Mouse (Mus musculus) testis, postnatal 14 days (tissue): ENCODE measurements around the gene Wnt6.

ENCODE experiments used
- DNase-seq: peaks from one replicate; pipeline ENCODE4 v3.0.0; 2021; ENCODE audit warnings: low spot score

Gene Wnt6

DNA sequence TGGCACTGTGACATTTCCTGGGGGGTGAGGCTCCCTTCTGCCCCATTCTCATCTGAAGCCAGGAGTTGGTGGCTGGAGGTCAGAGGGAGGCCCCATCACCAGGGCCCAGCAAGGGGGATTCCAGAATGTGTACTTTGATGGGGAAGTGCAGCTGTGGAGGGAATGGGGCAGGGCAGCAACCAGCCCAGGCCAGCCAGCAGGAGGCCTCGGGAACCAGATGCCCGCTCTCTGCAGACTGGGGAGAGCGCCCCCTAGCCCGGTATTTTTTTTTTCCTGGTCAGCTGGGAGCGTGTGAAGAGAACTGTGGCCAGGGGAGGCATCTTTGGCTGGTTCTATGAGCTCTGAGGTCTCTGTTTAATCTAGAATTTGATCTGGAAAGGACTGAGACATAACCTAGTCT is 4.1 kb downstream of the Wnt6 start:
- no peak for DNase-seq

DNA sequence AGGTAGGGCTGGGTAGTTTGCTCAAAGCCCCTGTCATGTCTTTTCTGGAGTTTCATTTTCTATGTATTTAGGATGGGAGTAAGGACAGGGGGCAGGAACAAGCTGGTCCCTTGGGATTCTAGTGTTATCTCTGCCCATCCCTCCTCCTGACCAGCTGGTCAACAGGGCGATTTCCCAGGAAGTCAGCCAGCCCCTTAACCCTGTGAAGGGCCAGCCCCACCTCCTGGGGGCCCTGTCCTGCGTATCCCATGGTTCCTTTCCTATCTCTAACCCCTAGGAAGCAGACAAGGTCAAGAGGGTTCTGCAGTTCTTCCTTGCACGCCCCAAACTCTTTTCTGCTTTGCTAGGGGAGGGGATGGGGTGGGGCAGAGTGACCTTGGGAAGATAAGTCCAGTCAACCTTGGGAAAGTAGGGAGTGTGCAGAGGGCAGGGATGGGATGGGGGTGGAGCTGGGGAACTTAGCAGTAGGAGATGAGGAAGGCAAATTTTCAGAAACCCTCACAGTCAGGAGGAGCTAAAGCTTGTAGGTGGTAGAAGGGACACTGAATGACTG is 7.3 kb downstream of the Wnt6 start:
- DNase-seq, result peak; percentile 68

DNA sequence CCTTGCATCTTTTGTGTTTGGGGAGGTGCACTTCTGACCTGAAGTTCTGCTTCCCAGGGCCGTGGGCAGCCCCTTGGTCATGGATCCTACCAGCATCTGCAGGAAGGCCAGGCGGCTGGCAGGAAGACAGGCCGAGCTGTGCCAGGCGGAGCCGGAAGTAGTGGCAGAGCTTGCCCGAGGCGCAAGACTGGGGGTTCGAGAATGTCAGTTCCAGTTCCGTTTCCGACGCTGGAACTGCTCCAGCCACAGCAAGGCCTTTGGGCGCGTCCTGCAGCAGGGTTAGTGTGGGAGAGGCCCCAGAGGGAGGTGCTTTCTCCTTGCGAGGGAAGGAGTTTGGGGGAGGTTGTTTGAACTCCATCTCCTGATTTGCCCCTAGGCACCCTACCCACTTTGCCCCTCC is 10.4 kb downstream of the Wnt6 start:
- DNase-seq, result peak; percentile 51

DNA sequence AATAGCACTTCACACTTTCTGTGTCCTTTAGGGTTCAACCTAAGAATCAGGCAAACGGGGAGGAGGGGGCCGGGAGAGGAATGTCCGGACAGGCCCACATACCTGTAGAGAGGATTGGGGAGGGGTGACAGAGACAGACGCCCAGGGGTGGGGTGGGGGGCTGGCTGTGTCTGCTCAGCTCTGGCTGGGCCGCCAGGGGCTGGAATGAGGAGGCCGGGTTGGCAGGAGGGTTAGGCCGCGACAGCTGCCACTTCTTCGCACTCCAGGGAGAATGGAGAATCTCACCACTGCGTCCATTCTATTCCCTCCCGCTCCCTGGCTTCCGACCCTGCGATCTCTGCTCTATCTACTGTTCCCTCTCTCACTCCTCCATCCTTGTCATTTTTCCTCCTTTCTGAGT is 11.9 kb downstream of the Wnt6 start:
- DNase-seq, result no peak

DNA sequence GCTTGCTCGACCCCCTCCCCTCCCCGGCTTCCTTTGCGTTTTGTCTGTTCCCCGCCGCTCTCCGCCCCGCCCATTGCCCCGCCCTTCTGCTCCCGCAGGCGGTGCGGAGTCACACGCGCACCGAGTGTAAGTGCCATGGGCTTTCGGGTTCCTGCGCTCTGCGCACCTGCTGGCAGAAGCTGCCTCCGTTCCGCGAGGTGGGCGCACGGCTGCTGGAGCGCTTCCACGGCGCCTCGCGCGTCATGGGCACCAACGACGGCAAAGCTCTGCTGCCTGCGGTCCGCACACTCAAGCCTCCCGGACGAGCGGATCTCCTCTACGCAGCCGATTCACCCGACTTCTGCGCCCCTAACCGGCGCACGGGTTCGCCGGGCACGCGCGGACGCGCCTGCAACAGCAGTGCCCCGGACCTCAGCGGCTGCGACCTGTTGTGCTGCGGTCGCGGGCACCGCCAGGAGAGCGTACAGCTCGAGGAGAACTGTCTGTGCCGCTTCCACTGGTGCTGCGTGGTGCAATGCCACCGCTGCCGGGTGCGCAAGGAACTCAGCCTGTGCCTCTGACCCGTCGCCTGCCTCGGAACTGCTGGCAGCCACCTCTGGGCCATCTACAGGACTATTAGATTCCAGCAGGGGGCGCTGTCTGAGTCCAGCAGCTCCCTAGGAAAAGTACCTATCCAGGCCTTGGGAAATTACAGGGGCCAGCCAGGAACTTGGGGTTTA is 12.5 kb downstream of the Wnt6 start:
- DNase-seq, result peak; percentile 67

GRCm38 (mm10) chr1:74787846-74788245 is 16.2 kb downstream of the Wnt6 start:
- DNase-seq, result peak; percentile 70

DNA sequence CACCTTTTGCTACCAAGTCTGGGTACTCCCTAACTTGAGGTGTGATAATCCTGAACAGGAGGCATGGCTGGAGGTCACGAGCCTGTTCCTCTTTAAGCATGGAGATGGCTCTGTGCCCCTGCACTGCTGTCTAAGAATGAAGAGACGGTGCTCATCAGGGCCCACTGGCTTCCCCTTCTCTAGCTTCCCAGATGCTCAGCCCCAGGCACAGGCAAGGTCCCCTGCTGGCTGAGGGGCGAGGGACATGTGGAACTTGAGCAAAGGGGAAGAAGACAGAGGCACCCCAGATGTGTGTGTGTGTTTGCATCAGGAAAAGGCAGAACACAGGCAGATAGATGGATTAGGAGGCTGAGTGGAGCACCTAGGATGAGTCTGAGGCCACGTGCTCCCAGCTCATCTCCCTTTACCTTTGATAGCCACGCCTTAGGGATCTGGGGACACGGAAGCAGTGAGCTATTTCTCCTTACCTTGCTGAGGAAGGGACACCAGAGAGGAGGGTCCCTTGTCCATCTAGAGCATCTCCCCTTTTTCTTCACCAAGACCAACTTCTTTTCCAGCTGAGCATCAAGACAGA is 17.0 kb downstream of the Wnt6 start:
- no peak for DNase-seq

DNA sequence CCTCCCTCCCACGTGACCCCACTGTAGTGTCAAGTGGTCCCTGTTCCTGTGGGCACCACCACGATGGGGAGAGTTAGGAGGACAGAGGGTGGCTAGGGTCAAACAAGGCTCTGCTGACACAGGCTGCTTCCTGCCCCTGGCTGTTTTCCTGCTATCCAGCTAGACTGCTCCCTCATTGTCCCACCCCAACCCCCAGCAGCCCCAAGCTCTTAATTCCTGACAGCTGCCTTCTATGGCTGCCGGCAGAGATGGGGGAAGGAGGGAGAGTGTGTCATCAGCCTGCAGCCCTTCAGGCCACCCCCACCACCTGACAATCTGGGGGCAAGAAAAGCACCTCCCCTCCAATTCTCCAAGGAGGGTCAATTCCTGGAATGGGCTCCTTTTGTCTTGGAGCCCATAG is 18.4 kb downstream of the Wnt6 start:
- no peak for DNase-seq

- no peak for DNase-seq
Measured at GRCm38 (mm10) chr1:74791249-74791648, 19.6 kb downstream of the Wnt6 start, which contains the start of gene Wnt10a. Wnt10a (plus strand) TSS chr1:74791516.

DNA sequence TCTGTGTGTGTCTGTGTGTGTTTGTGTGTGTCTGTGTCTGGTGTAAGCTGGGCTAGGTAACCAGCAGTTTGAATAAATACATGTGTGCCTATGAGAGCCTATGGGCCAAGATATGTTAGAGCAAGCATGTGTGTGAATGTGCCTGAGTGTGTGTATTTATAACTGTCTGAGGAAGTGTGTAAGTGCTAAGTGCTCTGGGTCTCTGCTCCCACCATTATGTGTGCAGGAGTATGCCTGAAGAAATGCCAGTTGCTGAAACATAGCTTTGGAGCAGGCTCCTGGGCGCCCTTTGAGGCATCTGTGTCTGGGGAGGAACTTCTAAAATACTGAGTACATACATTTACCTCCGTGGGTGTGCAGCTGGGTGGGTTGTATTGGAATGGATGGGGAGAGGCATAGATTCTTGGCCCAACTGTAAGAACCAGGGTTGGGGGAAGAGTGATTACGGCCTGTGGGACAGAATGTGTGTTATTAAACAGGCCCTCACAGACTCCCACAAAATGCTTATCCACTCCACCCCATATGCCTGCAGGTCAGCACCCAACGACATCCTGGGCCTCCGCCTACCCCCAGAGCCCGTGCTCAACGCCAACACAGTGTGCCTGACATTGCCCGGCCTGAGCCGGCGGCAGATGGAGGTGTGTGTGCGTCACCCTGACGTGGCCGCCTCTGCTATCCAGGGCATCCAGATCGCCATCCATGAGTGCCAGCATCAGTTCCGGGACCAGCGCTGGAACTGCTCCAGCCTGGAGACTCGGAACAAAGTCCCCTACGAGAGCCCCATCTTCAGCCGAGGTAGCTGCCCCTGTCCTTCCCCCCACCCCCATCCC is 21.4 kb downstream of the Wnt6 start:
- no peak for DNase-seq

GRCm38 (mm10) chr1:74794487-74795144 is 22.9 kb downstream of the Wnt6 start:
- DNase-seq, result no peak

DNA sequence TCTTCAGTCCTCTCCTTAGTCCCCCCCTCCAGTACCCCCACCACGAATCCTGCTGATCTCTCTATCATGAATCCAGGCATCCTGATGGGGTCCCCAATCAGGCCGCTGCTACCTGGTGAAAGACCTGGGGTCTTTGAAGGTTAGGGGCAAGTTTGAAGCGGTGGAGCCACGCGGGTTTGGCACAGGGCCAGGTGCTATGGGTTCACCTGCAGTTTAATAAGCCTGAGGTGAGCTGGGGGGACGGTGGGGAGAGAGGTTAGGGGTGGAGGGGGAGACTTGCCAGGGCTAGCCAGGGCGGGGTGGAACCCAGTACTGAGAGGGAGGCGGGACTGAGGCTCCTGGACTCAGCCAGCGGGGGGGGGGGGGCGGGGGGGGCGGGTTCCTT is 23.4 kb downstream of the Wnt6 start:
- DNase-seq, result no peak

DNA sequence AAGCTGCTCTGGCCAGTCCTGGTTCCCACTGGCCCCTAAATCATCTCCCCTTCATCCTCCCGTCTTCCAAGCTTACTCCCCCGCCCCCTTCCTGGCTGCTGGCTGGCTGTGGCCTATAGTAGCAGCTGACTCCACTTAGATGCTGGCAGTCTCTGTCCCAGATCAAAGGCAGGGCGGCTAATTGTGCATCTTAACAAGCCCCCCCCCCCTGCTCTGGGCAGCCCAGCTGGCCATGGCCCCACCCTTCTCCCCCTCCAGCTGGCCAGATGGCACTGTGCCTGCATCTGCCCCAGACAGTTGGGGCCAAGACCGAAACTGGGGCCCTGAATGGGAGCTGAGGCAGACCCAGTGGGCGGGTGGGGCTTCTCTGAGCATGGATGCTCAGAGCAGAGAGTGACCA is 25.8 kb downstream of the Wnt6 start:
- DNase-seq, result no peak

DNA sequence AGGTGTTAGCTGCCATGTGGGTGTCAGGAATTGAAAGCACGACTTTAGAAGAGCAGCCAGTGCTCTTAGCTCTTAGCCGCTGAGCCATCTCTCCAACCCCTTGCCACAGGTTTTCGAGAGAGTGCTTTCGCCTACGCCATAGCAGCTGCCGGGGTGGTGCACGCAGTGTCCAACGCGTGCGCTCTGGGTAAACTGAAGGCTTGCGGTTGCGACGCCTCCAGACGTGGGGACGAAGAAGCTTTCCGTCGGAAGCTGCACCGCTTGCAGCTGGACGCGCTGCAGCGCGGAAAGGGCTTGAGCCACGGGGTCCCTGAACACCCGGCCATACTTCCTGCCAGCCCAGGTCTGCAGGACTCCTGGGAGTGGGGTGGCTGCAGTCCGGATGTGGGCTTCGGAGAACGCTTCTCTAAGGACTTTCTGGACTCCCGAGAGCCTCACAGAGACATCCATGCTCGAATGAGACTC is 28.8 kb downstream of the Wnt6 start:
- no peak for DNase-seq

DNA sequence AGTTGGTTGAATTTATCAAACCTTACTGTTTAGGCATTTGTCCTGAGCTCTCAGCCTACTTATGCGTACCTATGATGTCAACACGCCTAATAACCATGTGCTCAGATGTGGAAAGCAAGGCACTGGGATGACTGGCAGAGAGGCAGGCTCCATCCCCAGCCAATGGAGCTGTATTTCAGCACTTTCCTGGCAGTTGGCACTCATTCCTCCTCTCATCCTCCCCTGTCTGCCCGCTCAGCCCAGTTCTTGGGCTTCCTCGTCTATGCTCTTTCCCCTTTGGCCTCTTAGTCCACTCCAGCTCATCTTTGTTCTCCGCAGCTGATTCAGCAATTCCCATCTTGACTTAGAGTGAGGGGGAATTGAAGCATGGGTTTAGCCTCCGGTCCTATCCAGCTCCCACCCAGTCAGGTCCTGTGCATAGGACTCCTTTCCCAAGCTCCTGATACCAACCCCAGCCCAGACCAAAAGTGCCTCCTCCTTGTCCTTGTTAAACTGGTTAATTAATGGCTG is 30.0 kb downstream of the Wnt6 start:
- DNase-seq, result no peak

- DNase-seq, result peak; percentile 46
Measured at GRCm38 (mm10) chr1:74802795-74803656, 31.3 kb downstream of the Wnt6 start.

- no peak for DNase-seq
Measured at GRCm38 (mm10) chr1:74804211-74804870, 32.6 kb downstream of the Wnt6 start.

DNA sequence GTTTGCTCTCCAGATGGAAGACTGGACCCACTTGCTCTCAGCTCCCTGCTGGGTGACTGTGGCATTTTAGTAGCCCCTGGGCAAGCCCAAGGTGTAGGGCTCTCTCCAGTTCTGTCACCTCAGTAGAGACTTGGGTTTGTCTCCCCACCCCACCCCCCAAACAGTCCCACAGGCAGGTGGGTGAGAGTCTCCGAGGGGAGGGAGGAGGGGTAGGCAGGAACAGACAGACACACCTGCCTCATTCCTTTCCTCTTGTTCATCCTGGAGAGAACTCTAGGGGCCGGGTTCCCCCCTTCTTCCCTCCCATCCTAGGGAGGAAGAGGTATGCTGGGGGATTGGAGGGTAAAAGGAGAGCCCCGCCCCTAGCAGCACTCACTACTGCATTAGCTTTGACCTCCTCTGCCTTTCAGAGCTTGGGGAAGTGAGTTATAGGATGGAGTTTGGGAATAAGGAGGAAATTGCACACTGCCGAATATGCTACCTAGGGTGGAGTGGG is 33.7 kb downstream of the Wnt6 start:
- no peak for DNase-seq

DNA sequence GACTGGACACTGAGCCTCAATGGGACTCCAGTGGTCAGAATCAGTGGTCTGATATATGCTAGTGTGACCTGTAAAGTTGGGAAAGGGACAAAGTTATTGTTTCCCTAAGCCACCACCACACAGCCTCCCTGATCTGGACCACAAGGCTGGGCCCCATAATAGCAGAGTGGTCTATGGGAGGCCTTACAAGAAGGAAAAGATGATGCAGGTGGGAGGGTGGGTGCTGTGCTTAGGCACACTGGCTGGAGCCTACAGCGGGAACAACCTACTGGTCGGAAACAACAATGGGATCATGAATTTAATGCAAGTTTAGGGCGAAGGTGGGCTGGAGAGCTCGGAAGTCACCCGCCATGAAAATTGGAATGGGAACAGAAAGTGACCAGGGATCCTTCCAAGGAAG is 34.2 kb downstream of the Wnt6 start:
- DNase-seq, result no peak
